Mouse (Mus musculus) adrenal gland, postnatal 4 days (tissue): ENCODE measurements around the gene Tgfa. TPM values are rescaled to one million over a fixed set of nuclear protein-coding genes. Genes with fewer than 3 reads are reported as not detected.

Experiments used
- DNase-seq, 2 experiments: peaks; one replicate each; pipeline ENCODE4 v3.0.0; 2021 to 2022; ENCODE audit warnings: low spot score in 2 of 2, mixed read lengths in 2 of 2
- long read RNA-seq, 2 experiments: library from polyadenylated mRNA; stranded (forward); transcript quantifications; one replicate each; pipeline ENCODE4 v2.0.0; 2021
- total RNA-seq, 2 experiments: library from RNA; stranded (reverse); gene quantifications; 2 replicates each; pipeline ENCODE4 v1.2.3; 2021

Gene Tgfa
- 10 to 100 TPM; 10.2 to 10.4 TPM for total RNA-seq
- long read RNA-seq, experiment 1, full-length matches to known transcripts, result 9 of 13 reads
- long read RNA-seq, experiment 1, partial matches to known transcripts, result 0 of 13 reads
- long read RNA-seq, experiment 1, other reads (novel, unspliced or antisense), result 4 of 13 reads
- long read RNA-seq, experiment 2, full-length matches to known transcripts, result 16 of 23 reads
- long read RNA-seq, experiment 2, partial matches to known transcripts, result 1 of 23 reads
- long read RNA-seq, experiment 2, other reads (novel, unspliced or antisense), result 6 of 23 reads

DNA sequence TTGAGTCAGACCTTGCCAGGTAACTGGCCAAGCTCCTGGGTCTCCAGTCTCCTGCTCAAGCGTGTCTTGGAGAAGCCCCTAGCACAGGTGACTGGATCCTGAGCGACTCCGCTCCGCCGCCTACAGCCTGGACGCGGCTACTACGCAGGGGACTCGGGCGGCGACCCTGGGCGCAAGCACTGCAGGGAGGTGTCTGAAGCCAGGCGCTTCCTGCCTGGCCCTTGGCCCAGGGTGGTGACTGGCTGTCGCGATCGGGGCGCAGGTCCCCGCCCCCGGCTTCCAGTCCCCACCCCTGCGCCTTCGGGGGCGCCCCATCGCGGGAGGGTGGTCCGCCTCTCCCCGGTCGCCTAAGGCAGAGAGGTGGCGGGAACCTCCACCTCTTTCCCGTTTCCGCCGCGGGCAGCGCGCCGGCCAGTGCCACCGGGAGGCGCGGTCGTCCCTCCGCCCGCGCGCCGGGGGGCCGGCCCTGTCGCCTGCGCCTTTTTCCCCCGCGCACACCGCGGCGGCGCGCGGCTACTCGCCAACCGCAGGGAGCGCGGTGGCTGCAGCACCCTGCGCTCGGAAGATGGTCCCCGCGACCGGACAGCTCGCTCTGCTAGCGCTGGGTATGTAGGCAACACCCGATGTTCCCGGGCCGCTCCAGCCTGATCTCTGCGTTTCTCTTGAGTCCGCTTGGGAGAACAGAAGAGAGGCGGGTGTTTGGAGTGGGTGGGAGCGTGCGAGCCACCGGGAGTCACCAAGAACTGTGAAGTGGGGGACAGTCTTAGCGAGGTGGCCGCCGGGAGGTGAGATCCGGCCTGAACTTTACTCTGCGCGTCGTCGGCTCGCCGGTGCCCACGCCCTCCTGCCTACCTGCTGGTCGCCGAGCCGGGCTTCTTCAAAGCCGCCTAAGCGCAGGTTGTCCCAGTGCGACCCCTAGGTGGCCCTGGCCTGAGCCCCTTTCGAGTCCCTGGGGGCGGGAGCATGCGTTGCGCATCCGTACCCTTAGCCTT, at the start of gene Tgfa:
Tgfa (plus strand) TSS at position 283 of the 992 bp plus-strand sequence.
- DNase-seq, result peak; percentile 51 to 64

DNA sequence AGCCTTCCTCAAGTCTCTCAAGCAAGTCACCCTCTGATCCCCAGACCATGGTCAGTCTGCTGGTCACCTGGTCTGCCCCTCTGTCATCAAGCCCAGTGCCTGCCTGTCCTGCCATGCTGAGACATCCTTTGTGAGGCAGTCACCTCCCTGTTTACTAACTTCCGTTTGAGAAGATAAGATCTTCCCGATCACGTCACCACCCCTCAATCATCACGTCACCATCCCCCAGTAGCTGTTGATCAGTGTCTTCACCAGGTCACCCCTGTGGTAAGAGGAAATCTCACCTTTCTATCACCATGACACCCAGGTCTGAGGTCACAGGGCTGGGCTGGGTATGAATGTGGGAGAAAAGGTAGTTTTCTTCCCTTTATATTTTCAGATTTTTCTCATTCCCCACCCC, 46.5 kb upstream of the Tgfa start:
- no peak for DNase-seq

DNA sequence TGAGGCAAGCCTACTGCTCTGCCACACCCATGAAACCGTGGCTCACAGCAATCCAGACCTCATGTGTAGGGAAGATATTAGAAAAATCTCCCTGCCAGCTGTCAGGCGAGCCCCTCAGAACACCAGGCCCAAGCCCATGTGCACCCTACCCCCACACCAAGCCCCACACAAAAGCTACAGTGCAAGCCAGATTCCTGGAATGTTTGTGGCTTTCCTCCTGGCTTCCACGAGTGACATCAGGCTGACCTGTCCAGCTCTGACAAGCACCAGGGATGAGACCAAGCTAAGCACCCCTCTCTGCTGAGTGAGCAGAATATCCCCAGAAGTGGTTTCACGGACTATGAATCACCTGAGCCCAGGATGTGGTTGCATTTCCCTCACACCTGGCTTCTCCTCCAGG, 46.0 kb upstream of the Tgfa start:
- no peak for DNase-seq

DNA sequence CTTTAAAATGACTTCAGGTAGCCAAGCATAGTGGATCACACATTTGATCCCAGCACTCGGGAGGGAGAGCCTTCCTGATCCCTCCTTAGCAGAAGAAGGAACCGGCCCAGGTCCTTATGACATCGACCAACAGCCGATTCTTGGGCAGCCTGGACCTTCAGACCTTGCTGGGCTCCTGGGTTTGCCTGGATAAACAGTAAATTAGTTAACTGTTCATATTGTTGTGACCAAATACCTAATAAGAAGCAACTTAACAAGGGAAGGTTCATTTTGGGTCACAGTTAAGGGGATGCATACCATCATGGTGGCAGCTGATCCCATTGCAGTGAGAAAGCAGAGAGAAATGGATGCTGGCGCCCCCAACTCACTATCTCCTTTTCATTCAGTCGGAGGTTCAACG, 42.3 kb upstream of the Tgfa start:
- no peak for DNase-seq

DNA sequence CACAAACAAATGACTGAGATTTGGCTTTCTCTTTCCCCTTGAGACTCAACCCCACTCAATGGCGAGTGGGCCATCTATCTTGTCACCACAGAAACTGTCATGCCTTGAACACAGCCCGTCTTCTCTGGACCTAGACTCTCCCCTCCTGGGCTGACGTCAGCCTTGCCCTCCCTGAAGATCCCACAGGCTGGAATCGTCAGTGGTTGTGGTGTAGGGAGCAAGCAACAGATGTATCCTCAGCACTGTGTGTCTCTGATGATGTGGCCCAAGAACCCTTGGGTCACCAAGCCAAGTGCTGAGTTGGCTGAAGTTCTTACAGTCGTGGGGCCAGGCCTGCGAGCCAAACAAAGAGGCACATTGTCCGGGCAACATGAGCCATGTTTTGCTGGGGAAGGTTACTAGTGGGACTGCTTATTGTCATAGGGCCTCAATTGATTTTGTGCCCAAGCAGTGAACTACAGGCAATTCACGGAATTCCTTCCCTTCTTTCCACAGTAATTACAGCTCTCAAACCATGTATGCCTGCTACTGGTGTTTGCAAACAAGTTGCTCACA, 41.5 kb upstream of the Tgfa start:
- DNase-seq, result no peak

DNA sequence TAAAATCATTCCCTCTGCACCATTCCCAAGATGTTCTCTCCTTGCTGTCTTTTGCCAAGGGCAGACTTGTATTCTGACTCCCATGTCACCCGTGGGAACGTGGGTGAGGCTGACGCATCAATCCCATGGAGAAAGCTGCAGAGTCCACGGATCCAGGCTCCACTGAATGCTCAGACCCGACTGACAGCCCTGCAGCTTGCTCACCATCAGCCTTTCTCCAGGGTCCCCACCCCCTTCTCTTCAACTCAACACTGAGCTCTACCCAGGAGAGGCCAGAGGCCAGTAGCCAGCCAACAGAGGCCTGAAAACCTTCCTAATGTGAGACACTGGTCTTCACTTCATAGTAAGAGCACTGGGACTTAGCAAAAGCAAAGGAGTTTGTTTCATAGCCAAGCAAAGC, 41.0 kb upstream of the Tgfa start:
- no peak for DNase-seq

DNA sequence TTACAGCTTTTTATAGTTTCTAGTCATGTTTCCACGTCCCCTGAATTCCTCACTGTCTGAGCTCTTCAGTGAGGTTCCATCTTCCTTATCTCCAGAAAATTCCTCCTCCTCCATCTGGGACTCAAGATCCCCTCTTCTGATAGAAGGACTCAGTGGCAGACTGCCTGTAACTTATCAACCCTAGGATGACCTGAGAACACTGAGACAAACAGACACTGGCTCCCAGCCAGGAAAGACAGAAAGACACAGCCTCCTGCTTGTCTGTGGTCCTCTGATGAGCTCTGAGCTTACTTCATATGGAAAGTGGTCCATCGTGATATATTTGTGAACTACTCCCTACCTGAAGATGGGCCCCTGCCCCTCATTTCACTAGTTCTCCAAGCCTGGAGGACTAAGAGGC, 40.5 kb upstream of the Tgfa start:
- no peak for DNase-seq

DNA sequence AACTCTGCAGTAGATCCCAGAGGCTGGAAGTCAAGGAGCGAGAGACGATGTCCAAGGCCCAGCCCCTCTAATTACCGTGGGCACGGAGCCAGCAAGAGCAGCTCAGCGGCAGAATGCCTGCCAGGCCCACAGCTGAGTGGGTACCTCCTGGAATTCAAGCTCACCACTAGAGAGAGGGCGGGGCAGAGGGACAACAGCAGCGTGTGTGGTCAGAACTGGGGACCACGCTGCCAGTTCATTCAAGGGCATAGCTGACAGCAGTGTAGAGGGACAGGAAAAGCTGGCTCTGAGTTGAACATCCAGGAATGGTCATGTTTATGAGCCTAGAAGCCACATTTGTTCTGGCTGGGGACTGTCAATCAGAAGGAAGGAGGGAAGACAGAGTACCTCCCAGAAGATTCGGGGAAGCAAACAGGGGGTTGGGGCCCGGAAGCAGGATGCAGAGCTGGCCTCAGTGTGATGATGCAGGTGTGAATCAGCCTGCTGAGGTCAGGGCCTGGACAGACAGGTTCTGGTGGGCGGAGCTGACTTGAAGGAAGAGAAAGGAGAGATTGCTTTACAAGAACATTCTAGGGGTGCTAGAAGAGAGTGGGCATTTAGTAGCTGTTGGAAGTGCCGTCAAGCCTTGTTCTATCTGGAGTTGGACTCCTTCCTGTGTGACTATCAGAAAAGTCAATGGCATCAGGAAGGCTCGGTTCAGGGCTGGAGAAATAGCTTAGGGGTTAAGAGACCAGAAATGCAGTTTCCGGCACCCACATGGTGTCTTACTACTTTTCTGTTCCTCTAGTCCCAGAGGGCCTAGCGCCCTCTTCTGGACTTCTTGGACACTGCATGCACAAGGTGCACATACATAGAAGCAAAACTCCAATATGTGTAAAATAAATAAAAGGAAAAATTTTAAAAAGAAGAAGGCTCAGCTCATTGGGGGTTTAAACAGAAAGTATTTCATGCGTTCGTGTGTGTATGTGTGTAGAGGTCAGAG, 37.5 kb upstream of the Tgfa start:
- DNase-seq, result no peak

DNA sequence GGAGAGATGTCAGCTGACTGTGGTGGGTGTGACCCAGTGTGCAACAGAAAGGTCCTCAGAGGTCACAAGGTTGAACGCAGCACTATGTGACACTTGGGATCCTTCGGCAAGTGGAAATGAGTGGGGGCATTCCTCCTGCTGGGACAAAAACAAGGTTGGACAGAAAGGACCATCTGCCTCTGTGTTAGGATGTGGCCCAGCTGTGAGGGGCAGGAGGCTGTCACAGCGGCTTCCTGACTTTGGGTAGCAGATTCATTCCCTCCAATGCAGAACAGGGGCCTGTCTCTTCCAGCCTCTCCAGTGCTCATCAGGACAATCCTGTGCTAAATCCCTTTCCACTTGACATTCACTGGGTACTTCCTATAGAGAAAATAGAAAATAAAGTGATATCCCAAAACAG, 34.1 kb upstream of the Tgfa start:
- no peak for DNase-seq

DNA sequence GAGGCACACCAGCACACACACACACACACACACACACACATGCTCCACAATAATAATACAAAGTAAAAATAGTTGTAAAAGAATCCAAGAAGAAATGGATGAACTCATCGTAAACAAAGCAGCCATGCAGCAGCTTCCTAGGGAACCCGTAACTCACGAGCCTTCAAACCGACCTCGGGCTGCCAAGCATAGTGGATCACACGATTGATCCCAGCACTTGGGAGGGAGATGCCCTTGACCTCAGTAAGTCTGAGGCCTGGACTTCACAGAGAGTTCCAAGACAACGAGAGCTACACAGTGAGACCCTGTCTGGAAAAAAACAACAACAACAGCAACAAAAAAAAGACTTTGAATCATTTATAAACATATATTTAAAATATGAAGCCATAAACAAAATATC, 33.4 kb upstream of the Tgfa start:
- no peak for DNase-seq

DNA sequence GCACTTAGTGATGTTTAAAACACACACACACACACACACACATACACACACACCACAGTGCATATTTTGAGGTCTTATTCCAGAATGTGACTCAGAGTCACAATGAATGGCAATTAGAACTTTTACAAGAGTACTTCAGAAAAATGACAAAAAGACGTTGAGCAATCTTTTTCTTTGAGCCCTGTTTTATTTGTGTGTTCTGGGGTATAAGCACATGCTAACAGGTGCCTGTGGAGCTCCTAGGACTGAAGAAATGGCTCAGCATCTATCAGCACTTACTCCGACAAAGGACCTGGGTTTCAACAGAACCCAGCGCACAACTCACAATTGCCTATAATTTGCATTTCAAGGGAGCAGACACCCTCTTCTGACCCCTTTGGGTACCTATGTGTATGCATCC, 31.0 kb upstream of the Tgfa start:
- DNase-seq, result no peak

DNA sequence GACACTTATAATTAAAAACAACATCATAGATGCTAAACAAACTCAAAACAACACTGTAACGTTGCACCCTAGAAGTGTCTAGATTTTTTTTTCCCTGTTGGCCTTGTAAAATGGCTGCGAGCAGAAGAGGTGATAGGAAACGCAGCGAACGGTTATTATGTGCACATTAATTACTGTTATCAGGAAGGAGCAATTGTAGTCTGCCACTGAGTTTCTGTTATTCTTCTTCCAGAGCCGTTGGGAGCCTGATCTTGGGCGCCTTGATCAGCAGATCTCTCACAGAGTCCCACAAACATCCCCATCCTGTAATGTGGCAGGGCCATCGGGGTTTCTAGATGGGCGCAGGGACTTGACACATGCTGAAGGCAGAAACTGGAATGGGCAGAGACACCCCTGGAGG, 28.6 kb upstream of the Tgfa start:
- no peak for DNase-seq

DNA sequence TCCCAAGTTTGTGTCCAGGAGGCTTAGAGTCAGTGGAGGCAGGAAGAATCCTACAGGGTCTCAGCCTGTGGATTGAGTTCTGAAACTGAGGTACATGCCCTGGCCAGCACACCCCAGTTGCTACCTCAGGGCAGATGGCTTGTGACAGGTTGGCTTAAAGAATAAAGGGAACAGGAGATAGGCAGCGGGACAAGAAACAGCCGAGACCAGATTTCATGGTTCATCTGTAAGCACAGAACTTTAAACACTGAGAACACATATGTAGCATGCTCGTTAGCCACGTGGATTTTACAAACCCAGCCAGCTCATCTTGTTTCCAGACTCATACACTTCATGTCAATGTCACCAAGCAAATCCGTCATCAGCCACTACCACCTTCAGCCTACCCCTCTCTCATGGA, 27.2 kb upstream of the Tgfa start:
- DNase-seq, result no peak

DNA sequence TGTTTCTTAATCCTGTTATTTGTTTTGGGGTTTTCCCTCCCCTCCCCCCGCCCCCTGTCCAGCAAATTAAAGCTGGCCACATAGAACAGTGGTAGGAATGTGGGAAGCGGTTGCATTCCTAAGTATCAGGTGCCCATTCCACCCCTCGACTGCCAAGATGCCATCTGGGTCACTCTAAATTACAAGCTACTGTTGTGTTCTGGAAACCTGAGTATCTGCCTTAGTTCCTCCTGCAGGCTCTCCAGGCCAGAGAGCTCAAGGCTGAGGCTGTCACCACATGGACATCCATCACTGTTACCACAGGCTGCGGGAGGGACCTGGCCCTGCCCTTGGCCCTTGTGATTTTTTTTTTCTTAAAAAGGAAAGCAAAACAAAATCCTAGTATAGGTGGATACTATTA, 25.9 kb upstream of the Tgfa start:
- no peak for DNase-seq

DNA sequence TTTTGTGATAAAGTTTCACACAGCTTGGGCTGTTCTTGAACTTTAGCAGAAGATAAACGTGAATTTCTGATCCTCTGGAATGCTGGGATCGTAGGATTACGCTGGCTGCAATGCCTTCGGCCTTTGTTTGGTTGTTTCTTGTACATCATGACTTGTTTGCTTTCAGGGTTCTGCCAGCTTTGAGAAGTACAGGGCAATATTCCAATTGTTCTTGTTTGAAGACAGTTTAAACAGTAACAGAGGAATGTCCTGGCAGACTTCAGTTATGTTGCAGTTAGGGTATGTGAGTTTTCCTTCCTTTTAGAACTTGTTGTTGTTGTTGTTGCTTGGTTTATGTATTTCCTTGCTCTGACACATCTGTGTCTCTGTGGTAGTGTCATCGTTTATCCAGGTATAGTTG, 18.8 kb upstream of the Tgfa start:
- DNase-seq, result no peak

DNA sequence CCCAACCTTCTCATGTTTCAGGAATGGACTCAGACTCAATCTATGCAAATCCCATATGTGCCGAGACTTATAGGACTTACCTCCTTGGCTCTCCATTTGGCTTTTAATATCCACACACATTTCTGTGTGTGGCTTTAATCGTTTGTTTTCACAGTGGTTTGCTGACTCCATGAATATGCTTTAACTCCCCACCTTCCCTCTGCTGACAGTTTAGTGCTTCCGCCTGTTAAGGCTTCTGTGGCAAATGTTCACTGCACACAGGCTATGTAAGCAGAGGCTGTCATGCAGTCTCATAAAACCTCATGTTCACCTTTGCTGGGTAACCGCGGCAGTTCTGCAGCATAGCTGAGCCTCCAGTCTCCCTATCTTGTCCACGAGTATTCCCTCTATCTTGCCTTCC, 18.3 kb upstream of the Tgfa start:
- no peak for DNase-seq

DNA sequence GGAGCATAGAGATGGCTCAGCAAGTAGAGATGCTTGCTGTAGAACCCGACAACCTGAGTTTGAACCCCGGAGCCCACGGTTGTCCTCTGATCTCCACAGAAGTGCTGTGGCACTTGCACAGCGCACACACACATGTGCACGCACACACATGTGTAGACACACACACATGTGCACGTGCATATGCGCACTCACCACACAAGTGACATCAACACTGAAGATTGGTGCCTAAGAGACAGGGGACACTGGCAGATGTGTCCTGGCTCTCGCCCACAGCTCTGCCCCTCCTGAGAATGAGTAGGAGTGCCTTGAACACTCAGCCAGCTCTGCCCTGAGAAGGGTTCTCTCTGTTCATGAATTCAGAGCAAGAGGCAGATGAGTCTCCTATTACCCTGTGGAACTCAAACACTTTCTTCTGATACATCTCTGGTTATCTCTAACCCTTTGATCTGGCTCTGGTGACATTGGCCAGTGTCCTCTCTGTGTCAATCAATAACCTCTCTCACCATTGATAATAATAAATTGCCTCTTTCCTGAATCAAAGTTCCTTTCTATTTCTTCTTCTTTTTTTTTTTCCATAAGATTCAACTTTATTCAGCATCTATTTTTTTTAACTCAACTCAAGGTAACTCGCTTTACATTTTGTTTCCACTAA, 17.6 kb upstream of the Tgfa start:
- no peak for DNase-seq

DNA sequence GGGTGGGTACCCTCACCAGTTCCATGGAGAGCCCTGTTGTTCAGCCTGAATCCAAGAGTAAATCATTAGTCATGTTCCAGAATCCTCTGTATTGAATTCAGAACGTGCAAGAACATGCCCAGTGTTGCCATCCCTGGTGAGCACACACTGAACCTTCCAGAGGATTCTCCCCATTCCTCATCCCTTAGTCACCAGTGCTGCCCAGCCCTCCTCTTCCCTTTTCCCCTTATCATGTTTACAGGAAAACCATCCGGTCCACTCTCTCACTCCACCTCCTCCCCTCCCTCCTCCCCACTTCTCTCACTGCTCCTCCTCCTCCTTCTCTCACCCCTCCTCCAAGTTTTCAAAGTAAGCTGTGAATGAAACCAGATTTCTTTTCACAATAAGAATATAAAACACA, 14.4 kb upstream of the Tgfa start:
- no peak for DNase-seq

DNA sequence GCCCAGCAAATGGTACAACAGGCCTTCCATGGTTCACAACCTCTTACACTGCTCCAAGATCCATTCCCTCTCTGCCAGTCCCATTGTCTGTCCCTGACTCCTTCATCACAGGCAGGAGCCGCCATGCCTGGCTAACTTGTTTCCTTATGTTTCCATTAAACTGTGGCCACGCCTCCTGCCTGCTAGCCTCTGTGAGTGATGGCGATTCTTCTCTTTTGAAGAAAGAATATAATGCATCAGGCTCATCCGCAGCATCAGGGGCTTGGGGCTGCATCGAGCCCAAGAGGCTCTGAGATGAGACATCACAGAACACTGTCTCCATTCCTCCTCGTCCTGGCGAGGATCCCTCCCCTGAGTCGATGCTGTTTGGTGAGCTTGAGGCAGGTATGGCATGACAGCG, 13.0 kb upstream of the Tgfa start:
- DNase-seq, result no peak

DNA sequence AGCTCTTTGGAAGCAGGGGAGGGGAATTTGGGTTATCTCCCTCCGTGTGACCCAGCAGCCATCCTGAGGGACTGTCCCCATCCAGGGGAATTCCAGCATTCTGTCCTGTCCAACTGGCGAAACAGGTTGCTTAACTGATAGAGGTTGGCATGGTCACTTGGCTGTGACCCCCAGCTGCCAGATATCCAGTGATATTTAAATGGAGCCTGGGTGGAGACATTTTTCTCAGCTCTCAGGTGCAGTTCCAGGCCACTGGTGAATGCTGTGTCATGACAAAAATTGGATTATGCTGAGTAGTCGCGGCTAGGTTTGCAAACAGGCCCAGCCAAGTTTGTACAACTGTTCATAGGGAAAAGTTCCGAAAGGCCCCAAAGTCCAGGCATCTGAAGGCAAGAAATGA, 12.4 kb upstream of the Tgfa start:
- no peak for DNase-seq
